ENCODE assay signal across 22 mouse cellular contexts in the genomic region with DNA sequence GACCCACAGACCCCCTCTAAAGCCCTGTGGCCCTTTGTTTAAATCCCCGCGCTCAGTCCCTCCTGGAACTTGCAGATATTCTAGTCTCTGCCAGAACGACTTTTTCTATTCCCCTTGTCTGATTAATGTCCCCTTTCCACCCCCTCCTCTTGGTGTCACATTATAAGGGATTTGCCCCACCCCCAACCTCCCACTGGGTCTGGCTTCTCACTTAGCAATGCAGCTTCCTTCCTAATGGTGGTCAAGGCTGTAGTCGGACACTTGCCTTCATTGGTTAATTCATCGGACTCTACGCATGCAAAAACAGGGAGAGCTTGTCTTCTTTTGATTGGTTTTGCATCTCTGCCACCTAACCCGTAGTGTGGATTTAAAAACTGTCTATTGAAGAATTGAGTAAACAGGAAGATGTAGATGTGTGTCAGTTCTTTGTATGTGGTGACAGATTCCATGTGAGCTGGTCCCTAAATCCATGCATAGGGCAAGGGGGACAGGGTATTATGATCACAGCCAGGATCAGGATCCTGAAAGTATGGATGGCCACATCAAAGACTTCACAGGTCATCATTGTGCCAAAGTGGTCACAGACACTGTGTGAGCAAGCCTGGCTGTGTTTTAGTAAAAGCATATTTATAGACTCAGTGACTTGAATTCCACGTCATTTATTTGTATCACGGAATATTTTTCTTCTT.
A peak's percentile ranks its signal among the peaks of the same experiment; 100 is the strongest.
DNase-seq lines count a peak whose midpoint lies in the region; ATAC-seq lines count a peak whose summit lies in the region.
"Had no signal": no experiment of that assay in that cellular context is flagged by ENCODE, and none has a peak within 500 bp of the region (broad histone marks: within the 10 kb centered on the region; RNA-seq: fewer than 3 reads in every experiment).

No protein-coding gene starts in this region.

- no peak overlapping the region for H3K4me3 ChIP-seq in lung, embryonic 15.5 days
- H3K4me3 ChIP-seq: forebrain, embryonic 13.5 days; gastrocnemius, adult 2 months; heart, embryonic 10.5 days; left cerebral cortex, adult 2 months; liver, embryonic 13.5 days; myocyte; stomach, embryonic 15.5 days had no signal

- H3K36me3 ChIP-seq in lung, embryonic 15.5 days, result no peaks in the 10 kb centered on the region
- H3K36me3 ChIP-seq: heart, embryonic 10.5 days; liver, embryonic 13.5 days; stomach, embryonic 15.5 days had no signal

- no peak overlapping the region for H3K9ac ChIP-seq in lung, embryonic 15.5 days
- H3K9ac ChIP-seq: forebrain, embryonic 13.5 days; hindbrain, embryonic 14.5 days; liver, embryonic 13.5 days; stomach, embryonic 15.5 days had no signal

- no peak for ATAC-seq in CD4-positive, CD25-positive, alpha-beta regulatory T cell, adult 4 months
- ATAC-seq in lung, embryonic 15.5 days (ENCODE audit: borderline replicate concordance, extremely low read depth, low FRiP score, low TSS enrichment), result peak; percentile 42
- ATAC-seq: forebrain, embryonic 13.5 days; midbrain, embryonic 16.5 days had no signal

- H3K4me2 ChIP-seq in lung, embryonic 15.5 days, result no peak overlapping the region
- H3K4me2 ChIP-seq: forebrain, embryonic 13.5 days; hindbrain, embryonic 14.5 days; liver, embryonic 13.5 days; stomach, embryonic 15.5 days had no signal

- DNase-seq in CD4-positive, CD25-positive, alpha-beta regulatory T cell, adult 2 months (ENCODE audit: low read depth, low spot score), result peak; percentile 25
- no peak for DNase-seq in lung, postnatal 4 days
- DNase-seq in thymus, postnatal 14 days, result peak; percentile 12
- no peak for DNase-seq in thymus, postnatal 10 days (ENCODE audit: low spot score in 2 of 2)
- no peak for DNase-seq in c-Kit-positive CD71-positive TER-119-positive erythroid progenitor cells, embryonic 14.5 days (ENCODE audit: low spot score)
- DNase-seq: adrenal gland, adult 2 months; cerebellum, adult 11-12 months; cerebellum, postnatal 10 days; gastrocnemius, adult 2 months; heart, postnatal 4 days; kidney, adult 9 months; liver, embryonic 13.5 days had no signal

- no peaks in the 10 kb centered on the region for H3K27me3 ChIP-seq in lung, embryonic 15.5 days
- H3K27me3 ChIP-seq: forebrain, embryonic 13.5 days; liver, embryonic 13.5 days; stomach, embryonic 15.5 days had no signal

- WGBS in lung, embryonic 15.5 days, result 42% methylated on average over 9 of the region's 9 CpGs

- no peaks in the 10 kb centered on the region for H3K4me1 ChIP-seq in lung, embryonic 15.5 days
- H3K4me1 ChIP-seq: forebrain, embryonic 13.5 days; stomach, embryonic 15.5 days had no signal

- H3K27ac ChIP-seq in lung, embryonic 15.5 days, result no peak overlapping the region
- H3K27ac ChIP-seq: forebrain, embryonic 13.5 days; gastrocnemius, adult 2 months; heart, embryonic 10.5 days; hindbrain, embryonic 14.5 days; left cerebral cortex, adult 2 months; liver, embryonic 13.5 days; macrophage; stomach, embryonic 15.5 days had no signal

- H3K9me3 ChIP-seq in lung, embryonic 15.5 days, result no peaks in the 10 kb centered on the region
- H3K9me3 ChIP-seq: forebrain, embryonic 13.5 days; heart, embryonic 10.5 days; liver, embryonic 13.5 days; stomach, embryonic 15.5 days had no signal

Comparison
In these comparisons a context has a peak if more than half of its experiments do, and no peak if none do; other contexts are left out.
1. DNase-seq: peak in CD4-positive, CD25-positive, alpha-beta regulatory T cell, adult 2 months (single experiment) and thymus, postnatal 14 days (single experiment); none in lung, postnatal 4 days (0 of 2), thymus, postnatal 10 days (0 of 2) and c-Kit-positive CD71-positive TER-119-positive erythroid progenitor cells, embryonic 14.5 days (single experiment).